Mouse (Mus musculus) erythroblast, embryonic 14.5 days (primary cell): ENCODE measurements around the gene Tinf2.

Experiments
- GATA1 ChIP-seq: IDR thresholded peaks from 2 replicates; pipeline ENCODE4 v1.6.1; 2012; ENCODE audit warnings: low read length, inconsistent platforms, mixed read lengths
- TAL1 ChIP-seq: IDR thresholded peaks from 3 replicates; pipeline ENCODE4 v1.6.1; 2012; ENCODE audit warnings: low read length, inconsistent platforms, mixed read lengths

DNA sequence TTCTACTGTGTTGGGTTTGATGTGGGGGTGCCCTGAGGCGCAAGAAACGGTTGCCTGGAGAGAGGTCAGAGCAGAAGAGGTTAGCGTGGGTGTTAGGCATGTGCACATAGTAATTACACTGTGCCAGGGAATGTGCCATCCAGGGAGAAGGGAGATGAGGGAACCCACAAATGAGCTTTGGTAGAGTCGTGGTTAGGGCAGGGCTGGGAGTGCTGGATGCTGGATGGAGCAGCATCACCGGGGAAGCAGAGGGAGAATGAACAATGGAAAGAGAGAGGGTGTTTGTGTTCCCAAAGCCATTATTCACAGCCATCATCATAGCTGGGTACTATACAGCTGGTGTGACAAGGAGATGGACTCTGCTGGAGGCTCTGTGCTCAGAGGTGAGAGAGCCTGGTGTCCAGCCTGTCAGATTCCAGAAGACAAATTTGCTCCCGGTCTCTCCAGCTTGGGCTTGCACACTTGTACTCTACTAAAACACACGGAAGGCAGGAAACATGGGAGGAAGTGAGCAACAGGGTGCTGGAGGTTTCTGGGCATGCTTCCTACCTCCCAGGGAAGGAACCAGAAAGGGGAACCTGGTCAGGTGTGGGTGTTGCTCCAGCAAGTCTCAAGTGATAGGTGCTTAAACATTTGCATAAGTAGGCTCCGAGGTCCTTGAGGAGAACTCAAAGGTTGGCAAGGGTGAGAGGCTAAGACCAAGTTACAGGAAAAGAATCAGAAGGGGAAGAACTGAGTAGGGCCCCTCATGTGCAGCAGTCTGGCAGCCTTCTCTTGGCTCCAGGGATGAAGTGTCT is 46.5 kb upstream of the Tinf2 start:
- no peak for TF ChIP-seq GATA1
- TF ChIP-seq TAL1 = no peak
